Mouse (Mus musculus): ENCODE measurements at regions not wholly inside any gene's neighbourhood (a gene's known extent, or its start where the extent isn't known, plus 50 kb on each side); places are given as distances from the start of the nearest gene placed in this dataset.
"Not testable (repeated sequence)": the region's sequence is repeated elsewhere in the genome, so short reads cannot be mapped to it uniquely, and the experiment has no call there.

- H3K9ac ChIP-seq = no peak overlapping the region
- H3K4me2 ChIP-seq = no peak overlapping the region
- H3K36me3 ChIP-seq = no peaks in the 10 kb centered on the region
- WGBS = 44% methylated on average over 5 of the region's 5 CpGs
- no peak overlapping the region for H3K27ac ChIP-seq
- ATAC-seq (replicated peaks; ENCODE audit: low FRiP score) = no peak
- no peaks in the 10 kb centered on the region for H3K27me3 ChIP-seq
- no peak overlapping the region for H3K4me3 ChIP-seq (replicated peaks)
- no peaks in the 10 kb centered on the region for H3K4me1 ChIP-seq
- no peaks in the 10 kb centered on the region for H3K9me3 ChIP-seq (replicated peaks)
Measured at GRCm38 (mm10) chr1:64463715-64464290, 68.6 kb upstream of the Creb1 start.

- not testable (repeated sequence) for H3K36me3 ChIP-seq; H3K9me3 ChIP-seq (replicated peaks); H3K4me3 ChIP-seq (replicated peaks); H3K27me3 ChIP-seq; H3K27ac ChIP-seq; H3K4me2 ChIP-seq; H3K4me1 ChIP-seq; ATAC-seq (replicated peaks; ENCODE audit: low FRiP score); H3K9ac ChIP-seq
- WGBS = 91% methylated on average over 6 of the region's 6 CpGs
Measured at GRCm38 (mm10) chr1:64461616-64462015, 70.8 kb upstream of the Creb1 start.

- Histone ChIP-seq H3K9me3 (replicated peaks) (no peaks in the 10 kb centered on the region), H3K4me3 (replicated peaks) (no peak overlapping the region), H3K4me2 (no peak overlapping the region), H3K27me3 (no peaks in the 10 kb centered on the region), H3K9ac (no peak overlapping the region), H3K4me1 (no peaks in the 10 kb centered on the region), H3K27ac (no peak overlapping the region), H3K36me3 (no peaks in the 10 kb centered on the region)
- no peak for ATAC-seq (replicated peaks; ENCODE audit: low FRiP score)
- whole genome bisulfite sequencing = 84% methylated on average over 5 of the region's 5 CpGs
Measured at GRCm38 (mm10) chr1:64457872-64458271, 74.6 kb upstream of the Creb1 start.

- Histone ChIP-seq H3K4me3 (replicated peaks) (no peak overlapping the region), H3K27me3 (peaks cover 4% of the 10 kb centered on the region; the same call in 1 of the 2 replicates), H3K9me3 (replicated peaks) (no peaks in the 10 kb centered on the region), H3K36me3 (no peaks in the 10 kb centered on the region), H3K27ac (no peak overlapping the region), H3K4me1 (peaks cover 7% of the 10 kb centered on the region), H3K4me2 (no peak overlapping the region), H3K9ac (no peak overlapping the region)
- WGBS = 71% methylated on average over 3 of the region's 3 CpGs
- ATAC-seq (replicated peaks; ENCODE audit: low FRiP score) = no peak
Measured at GRCm38 (mm10) chr1:64449141-64449540, 83.3 kb upstream of the Creb1 start.

- Histone ChIP-seq H3K27ac (no peak overlapping the region), H3K9ac (no peak overlapping the region), H3K36me3 (no peaks in the 10 kb centered on the region), H3K4me1 (peaks cover 7% of the 10 kb centered on the region), H3K4me3 (replicated peaks) (no peak overlapping the region), H3K4me2 (no peak overlapping the region), H3K9me3 (replicated peaks) (no peaks in the 10 kb centered on the region), H3K27me3 (peaks cover 4% of the 10 kb centered on the region; the same call in 1 of the 2 replicates)
- no peak for ATAC-seq (replicated peaks; ENCODE audit: low FRiP score)
- WGBS = 2% methylated on average over 5 of the region's 5 CpGs
Measured at GRCm38 (mm10) chr1:64448090-64448489, 84.4 kb upstream of the Creb1 start.

- no peak overlapping the region for H3K27ac ChIP-seq
- no peak for ATAC-seq (replicated peaks; ENCODE audit: low FRiP score)
- H3K36me3 ChIP-seq = no peaks in the 10 kb centered on the region
- no peak overlapping the region for H3K9ac ChIP-seq
- 67% methylated on average over 4 of the region's 4 CpGs for WGBS
- H3K4me1 ChIP-seq = peaks cover 10% of the 10 kb centered on the region
- H3K27me3 ChIP-seq = peaks cover 4% of the 10 kb centered on the region; the same call in 1 of the 2 replicates
- H3K4me2 ChIP-seq = no peak overlapping the region
- no peak overlapping the region for H3K4me3 ChIP-seq (replicated peaks)
- no peaks in the 10 kb centered on the region for H3K9me3 ChIP-seq (replicated peaks)
Measured at GRCm38 (mm10) chr1:64446492-64446891, 86.0 kb upstream of the Creb1 start.

- 3% methylated on average over 13 of the region's 13 CpGs for WGBS
- H3K9me3 ChIP-seq (replicated peaks) = no peaks in the 10 kb centered on the region
- no peak overlapping the region for H3K9ac ChIP-seq
- peak; percentile 88 for ATAC-seq (replicated peaks; ENCODE audit: low FRiP score)
- no peak overlapping the region for H3K4me3 ChIP-seq (replicated peaks)
- no peak overlapping the region for H3K4me2 ChIP-seq
- no peaks in the 10 kb centered on the region for H3K36me3 ChIP-seq
- peaks cover 10% of the 10 kb centered on the region for H3K4me1 ChIP-seq
- peaks cover 4% of the 10 kb centered on the region; the same call in 1 of the 2 replicates for H3K27me3 ChIP-seq
- no peak overlapping the region for H3K27ac ChIP-seq
Measured at GRCm38 (mm10) chr1:64445919-64446318, 86.5 kb upstream of the Creb1 start.

- H3K4me2 ChIP-seq = no peak overlapping the region
- no peaks in the 10 kb centered on the region for H3K9me3 ChIP-seq (replicated peaks)
- ATAC-seq (replicated peaks; ENCODE audit: low FRiP score) = no peak
- no peaks in the 10 kb centered on the region for H3K36me3 ChIP-seq
- no peak overlapping the region for H3K9ac ChIP-seq
- H3K27me3 ChIP-seq = peaks cover 4% of the 10 kb centered on the region; the same call in 1 of the 2 replicates
- H3K27ac ChIP-seq = no peak overlapping the region
- peaks cover 8% of the 10 kb centered on the region for H3K4me1 ChIP-seq
- WGBS = 85% methylated on average over 6 of the region's 6 CpGs
- H3K4me3 ChIP-seq (replicated peaks) = no peak overlapping the region
Measured at GRCm38 (mm10) chr1:64443436-64443835, 89.0 kb upstream of the Creb1 start.

GRCm38 (mm10) chr1:64442179-64442874, 90.1 kb upstream of the Creb1 start:
- Histone ChIP-seq H3K4me2 (no peak overlapping the region), H3K27ac (no peak overlapping the region), H3K9me3 (replicated peaks) (no peaks in the 10 kb centered on the region), H3K36me3 (no peaks in the 10 kb centered on the region), H3K27me3 (peaks cover 4% of the 10 kb centered on the region; the same call in 1 of the 2 replicates), H3K4me3 (replicated peaks) (no peak overlapping the region), H3K9ac (no peak overlapping the region), H3K4me1 (peaks cover 8% of the 10 kb centered on the region)
- ATAC-seq (replicated peaks; ENCODE audit: low FRiP score) = no peak
- WGBS = 67% methylated on average over 9 of the region's 9 CpGs

GRCm38 (mm10) chr1:64423256-64423655, 109.2 kb upstream of the Creb1 start:
- H3K4me3 ChIP-seq (replicated peaks) = no peak overlapping the region
- no peaks in the 10 kb centered on the region for H3K36me3 ChIP-seq
- no peaks in the 10 kb centered on the region for H3K27me3 ChIP-seq
- WGBS = 69% methylated on average over 1 of the region's 1 CpGs
- no peak overlapping the region for H3K27ac ChIP-seq
- no peak for ATAC-seq (replicated peaks; ENCODE audit: low FRiP score)
- no peak overlapping the region for H3K9ac ChIP-seq
- H3K4me2 ChIP-seq = no peak overlapping the region
- H3K4me1 ChIP-seq = no peaks in the 10 kb centered on the region
- no peaks in the 10 kb centered on the region for H3K9me3 ChIP-seq (replicated peaks)

- Histone ChIP-seq H3K27ac (no peak overlapping the region), H3K4me2 (no peak overlapping the region), H3K4me3 (replicated peaks) (no peak overlapping the region), H3K9me3 (replicated peaks) (no peaks in the 10 kb centered on the region), H3K9ac (no peak overlapping the region), H3K4me1 (no peaks in the 10 kb centered on the region), H3K36me3 (no peaks in the 10 kb centered on the region), H3K27me3 (no peaks in the 10 kb centered on the region)
- no peak for ATAC-seq (replicated peaks; ENCODE audit: low FRiP score)
Measured at GRCm38 (mm10) chr1:64418567-64418966, 113.9 kb upstream of the Creb1 start.

GRCm38 (mm10) chr1:64415906-64416305, 116.5 kb upstream of the Creb1 start:
- Histone ChIP-seq H3K27ac (no peak overlapping the region), H3K27me3 (no peaks in the 10 kb centered on the region), H3K36me3 (no peaks in the 10 kb centered on the region), H3K9ac (no peak overlapping the region), H3K4me2 (no peak overlapping the region), H3K9me3 (replicated peaks) (no peaks in the 10 kb centered on the region), H3K4me3 (replicated peaks) (no peak overlapping the region), H3K4me1 (no peaks in the 10 kb centered on the region)
- no peak for ATAC-seq (replicated peaks; ENCODE audit: low FRiP score)
- WGBS = 84% methylated on average over 7 of the region's 7 CpGs

- ATAC-seq (replicated peaks; ENCODE audit: low FRiP score) = no peak
- H3K4me1 ChIP-seq = no peaks in the 10 kb centered on the region
- no peak overlapping the region for H3K9ac ChIP-seq
- H3K9me3 ChIP-seq (replicated peaks) = no peaks in the 10 kb centered on the region
- no peak overlapping the region for H3K27ac ChIP-seq
- H3K4me2 ChIP-seq = no peak overlapping the region
- H3K4me3 ChIP-seq (replicated peaks) = no peak overlapping the region
- 86% methylated on average over 4 of the region's 4 CpGs for WGBS
- H3K36me3 ChIP-seq = no peaks in the 10 kb centered on the region
- no peaks in the 10 kb centered on the region for H3K27me3 ChIP-seq
Measured at GRCm38 (mm10) chr1:64413181-64413560, 119.3 kb upstream of the Creb1 start.
